Mouse (Mus musculus) embryo, embryonic 10.5 days (tissue): ENCODE results near the gene Scrg1.
A peak's percentile ranks its signal among the peaks of the same experiment; 100 is the strongest.
"Not testable (repeated sequence)": the region's sequence is repeated elsewhere in the genome, so short reads cannot be mapped to it uniquely, and the experiment has no call there.

Experiments used
- DNase-seq: peaks from one replicate; pipeline ENCODE4 v3.0.0-alpha.2; 2015; ENCODE audit warnings: low spot score

The Scrg1 gene

GRCm38 (mm10) chr8:57457152-57457551 lies 1.4 kb downstream of the Scrg1 start:
- no peak for DNase-seq

- DNase-seq = no peak
Observed at GRCm38 (mm10) chr8:57457942-57458341, 2.2 kb downstream of the Scrg1 start.

- no peak for DNase-seq
Observed at GRCm38 (mm10) chr8:57462839-57463238, 7.1 kb downstream of the Scrg1 start.

GRCm38 (mm10) chr8:57463757-57464156 lies 8.0 kb downstream of the Scrg1 start:
- DNase-seq = no peak

- no peak for DNase-seq
Observed at GRCm38 (mm10) chr8:57468624-57469023, 12.9 kb downstream of the Scrg1 start.

GRCm38 (mm10) chr8:57470863-57471262 lies 15.1 kb downstream of the Scrg1 start:
- no peak for DNase-seq

- DNase-seq = no peak
Observed at GRCm38 (mm10) chr8:57473751-57474150, 18.0 kb downstream of the Scrg1 start.

- DNase-seq = no peak
Observed at GRCm38 (mm10) chr8:57478406-57478805, 22.7 kb downstream of the Scrg1 start.

GRCm38 (mm10) chr8:57479700-57480099 lies 24.0 kb downstream of the Scrg1 start:
- DNase-seq = no peak

GRCm38 (mm10) chr8:57480606-57481005 lies 24.9 kb downstream of the Scrg1 start:
- no peak for DNase-seq

GRCm38 (mm10) chr8:57486491-57487440 lies 31.0 kb downstream of the Scrg1 start:
- DNase-seq = peak; percentile 71

GRCm38 (mm10) chr8:57487441-57488155 lies 31.9 kb downstream of the Scrg1 start, which contains the start of gene Sap30:
Gene Sap30 (minus strand): TSS chr8:57487860.
- DNase-seq = peak; percentile 98

GRCm38 (mm10) chr8:57488312-57488765 lies 32.6 kb downstream of the Scrg1 start:
- DNase-seq = peak; percentile 80

- DNase-seq = no peak
Observed at GRCm38 (mm10) chr8:57489366-57489765, 33.6 kb downstream of the Scrg1 start.

GRCm38 (mm10) chr8:57489896-57490295 lies 34.2 kb downstream of the Scrg1 start:
- no peak for DNase-seq

- no peak for DNase-seq
Observed at GRCm38 (mm10) chr8:57491873-57492272, 36.1 kb downstream of the Scrg1 start.

- no peak for DNase-seq
Observed at GRCm38 (mm10) chr8:57498494-57498846, 42.7 kb downstream of the Scrg1 start.

- DNase-seq = no peak
Observed at GRCm38 (mm10) chr8:57498847-57499511, 43.3 kb downstream of the Scrg1 start.

- peak; percentile 83 for DNase-seq
Observed at GRCm38 (mm10) chr8:57503641-57504040, 47.9 kb downstream of the Scrg1 start.

- not testable (repeated sequence) for DNase-seq
Observed at GRCm38 (mm10) chr8:57505500-57505899, 49.8 kb downstream of the Scrg1 start.

GRCm38 (mm10) chr8:57507556-57508063 lies 51.9 kb downstream of the Scrg1 start:
- no peak for DNase-seq

- DNase-seq = no peak
Observed at GRCm38 (mm10) chr8:57508657-57509056, 52.9 kb downstream of the Scrg1 start.
